Mouse (Mus musculus): ENCODE data around the gene Fgg.

Gene Fgg

DNA sequence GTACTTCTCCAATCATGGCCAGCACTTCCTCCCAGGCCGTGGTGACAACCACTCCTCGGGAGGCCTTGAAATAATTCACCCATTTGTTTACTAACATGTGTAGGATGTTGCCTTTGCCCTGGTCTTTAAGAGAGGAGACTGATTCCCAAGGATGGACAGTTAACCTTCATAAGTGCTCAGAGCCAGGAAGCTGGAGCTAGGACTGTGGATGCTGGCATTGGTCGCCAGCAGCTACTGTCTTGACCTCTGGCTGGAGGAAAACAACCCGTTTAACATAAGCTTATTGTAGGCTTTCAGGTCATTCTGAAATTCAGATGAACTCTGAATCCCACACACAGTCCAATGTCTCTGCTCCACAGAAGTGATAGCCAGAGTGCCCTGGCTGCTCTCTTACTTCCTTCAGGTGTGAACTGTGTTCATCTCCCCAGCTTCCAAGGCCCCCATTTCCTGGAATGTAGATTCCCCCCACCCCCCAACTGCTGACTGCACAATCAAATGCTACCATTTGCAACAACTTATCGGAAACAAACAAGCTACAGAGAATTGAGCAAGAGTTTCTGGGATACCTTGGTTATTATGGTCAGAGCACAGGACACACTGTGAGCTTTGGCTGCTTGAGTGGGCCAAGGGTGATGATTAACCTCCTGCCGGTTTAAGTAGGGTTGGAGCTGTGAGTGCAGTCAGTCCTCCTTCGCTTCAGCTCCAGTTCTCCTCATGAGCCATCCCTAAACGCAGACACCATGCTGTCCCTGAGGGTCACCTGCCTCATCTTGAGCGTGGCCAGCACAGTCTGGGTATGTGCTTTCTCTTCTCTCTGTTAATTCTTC lies 18.2 kb downstream of the Fgg start, which contains the start of gene Fga:
Fga (plus strand) TSS at position 602 of the 827 bp plus-strand sequence.
- DNase-seq (ENCODE audit: low spot score in 2 of 2), result no peak

- DNase-seq (ENCODE audit: low spot score in 2 of 2), result no peak
Measured at GRCm38 (mm10) chr3:83027546-83028251, 20.2 kb downstream of the Fgg start.

- no peak for DNase-seq (ENCODE audit: low spot score in 2 of 2)
Measured at GRCm38 (mm10) chr3:83030331-83030730, 22.8 kb downstream of the Fgg start.

- DNase-seq (ENCODE audit: low spot score in 2 of 2), result no peak
Measured at GRCm38 (mm10) chr3:83032746-83033308, 25.3 kb downstream of the Fgg start.

GRCm38 (mm10) chr3:83033801-83034200 lies 26.3 kb downstream of the Fgg start:
- DNase-seq (ENCODE audit: low spot score in 2 of 2), result no peak

DNA sequence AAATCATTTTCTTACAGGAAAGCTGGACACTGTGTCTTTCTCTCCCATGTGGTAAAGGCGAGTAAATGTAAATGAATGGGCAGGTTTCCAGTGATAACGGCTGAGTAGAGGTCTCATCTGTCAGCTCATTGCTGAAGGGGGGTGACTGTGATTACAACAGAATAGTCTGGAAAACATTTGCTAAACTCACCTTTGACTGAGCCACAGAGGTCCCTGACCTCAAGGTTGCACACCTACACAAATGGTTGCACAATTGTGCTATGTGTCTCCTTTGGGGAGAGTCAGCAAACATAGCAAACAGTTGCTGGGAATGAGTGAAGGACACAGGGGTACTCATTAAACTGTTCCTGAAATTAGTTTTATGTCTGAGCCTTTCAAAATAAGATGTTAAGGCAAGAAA lies 31.3 kb downstream of the Fgg start:
- DNase-seq (ENCODE audit: low spot score in 2 of 2), result no peak

DNA sequence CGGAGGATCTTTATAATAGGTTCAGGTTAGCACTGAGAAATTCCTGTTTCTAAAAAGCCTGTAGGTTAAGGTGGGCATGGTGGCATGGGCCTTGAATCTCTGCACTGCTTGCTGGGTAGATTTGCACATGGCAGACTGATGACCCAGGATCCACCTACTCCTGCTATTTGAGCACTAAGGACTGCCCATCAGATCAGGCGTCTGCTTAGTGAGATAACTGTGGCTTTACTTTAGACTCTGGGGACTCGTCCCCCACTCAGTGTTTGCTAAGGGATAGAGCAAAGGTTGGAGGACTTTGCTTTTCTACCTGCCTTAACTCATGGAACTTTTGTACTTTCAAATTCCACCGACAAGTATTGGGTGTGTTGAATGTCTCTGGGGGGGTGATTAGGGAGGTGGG lies 32.1 kb downstream of the Fgg start:
- DNase-seq (ENCODE audit: low spot score in 2 of 2), result no peak

- no peak for DNase-seq (ENCODE audit: low spot score in 2 of 2)
Measured at GRCm38 (mm10) chr3:83042451-83042850, 34.9 kb downstream of the Fgg start.

GRCm38 (mm10) chr3:83046649-83047048 lies 39.1 kb downstream of the Fgg start:
- DNase-seq (ENCODE audit: low spot score in 2 of 2), result no peak

DNA sequence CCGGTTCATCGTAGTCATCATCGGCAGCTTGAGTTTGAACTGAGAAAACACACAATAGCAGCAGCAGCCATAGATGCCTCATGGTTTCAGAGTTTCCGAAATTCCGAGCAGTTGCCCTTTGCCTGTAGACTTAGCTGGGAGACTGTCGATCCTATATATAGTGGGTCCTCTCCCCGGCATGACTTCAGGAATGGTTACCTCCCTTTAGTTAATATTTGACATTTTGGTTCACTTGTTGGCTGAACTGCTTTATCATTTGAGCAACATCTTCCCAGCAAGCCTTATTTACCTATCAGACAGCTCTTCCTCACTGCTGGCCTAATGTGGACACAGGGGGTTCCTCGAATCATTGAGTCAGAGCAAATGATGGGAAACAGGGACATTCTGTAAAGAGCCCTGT lies 42.2 kb downstream of the Fgg start, which contains the start of gene Fgb:
Fgb (minus strand) TSS at position 184 of the 400 bp plus-strand sequence.
- no peak for DNase-seq (ENCODE audit: low spot score in 2 of 2)

DNA sequence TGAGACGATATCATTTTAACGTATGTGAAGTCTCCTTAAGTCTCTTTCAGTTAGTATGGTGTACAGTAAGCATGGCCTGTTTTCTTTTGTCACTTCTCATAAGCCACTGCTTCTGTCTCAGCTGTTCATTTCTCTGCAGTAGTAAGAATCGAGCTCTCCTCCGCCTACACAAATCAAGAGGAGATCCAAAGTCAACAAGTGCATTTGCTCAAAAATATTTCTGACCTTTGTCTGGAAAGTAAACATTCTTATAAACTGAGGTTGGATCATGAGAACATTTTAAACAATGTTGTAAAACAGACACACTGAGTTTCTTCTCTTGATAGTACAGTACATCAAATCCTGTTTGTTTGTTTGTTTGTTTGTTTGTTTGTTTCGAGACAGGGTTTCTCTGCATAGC lies 43.1 kb downstream of the Fgg start:
- no peak for DNase-seq (ENCODE audit: low spot score in 2 of 2)

GRCm38 (mm10) chr3:83052102-83052501 lies 44.6 kb downstream of the Fgg start:
- no peak for DNase-seq (ENCODE audit: low spot score in 2 of 2)

- DNase-seq (ENCODE audit: low spot score in 2 of 2), result no peak
Measured at GRCm38 (mm10) chr3:83053126-83053525, 45.6 kb downstream of the Fgg start.

- DNase-seq (ENCODE audit: low spot score in 2 of 2), result peak in 1 of 2 experiments; percentile 21
Measured at GRCm38 (mm10) chr3:83053758-83054157, 46.2 kb downstream of the Fgg start.

DNA sequence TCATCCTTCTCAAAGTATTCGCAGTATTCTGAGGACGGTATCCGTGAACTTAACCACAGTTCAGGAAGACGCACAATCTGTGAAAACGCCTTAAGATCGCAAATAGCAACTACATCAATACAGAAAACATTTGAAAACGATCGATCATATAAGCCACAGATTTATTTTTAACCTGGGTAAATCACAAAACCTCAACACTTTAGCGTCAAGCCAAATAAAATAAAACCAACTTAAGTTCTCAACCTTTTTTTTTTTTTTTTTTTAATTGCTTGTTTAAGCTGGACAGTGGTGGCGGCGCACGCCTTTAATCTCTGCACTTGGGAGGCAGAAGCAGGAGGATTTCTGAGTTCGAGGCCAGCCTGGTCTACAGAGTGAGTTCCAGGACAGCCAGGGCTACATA lies 47.2 kb downstream of the Fgg start:
- DNase-seq (ENCODE audit: low spot score in 2 of 2), result no peak

- peak; percentile 95 to 97 for DNase-seq (ENCODE audit: low spot score in 2 of 2)
Measured at GRCm38 (mm10) chr3:83055281-83056038, 47.9 kb downstream of the Fgg start, which contains the start of gene Plrg1. Gene Plrg1, plus strand, starts transcription at chr3:83055522.

- DNase-seq (ENCODE audit: low spot score in 2 of 2), result no peak
Measured at GRCm38 (mm10) chr3:83057046-83057445, 49.5 kb downstream of the Fgg start.

Measured in heart, adult 9 months (tissue).